Comparison of ENCODE assay signal across 9 mouse cellular contexts in genomic region chr6:125498062-125498461, GRCm38 (mm10). TPM values are rescaled to one million over a fixed set of nuclear protein-coding genes. Genes with fewer than 3 reads are reported as not detected.
A peak's percentile ranks its signal among the peaks of the same experiment; 100 is the strongest.
DNase-seq lines count a peak whose midpoint lies in the region.
"Had no signal": no experiment of that assay in that cellular context is flagged by ENCODE, and none has a peak within 500 bp of the region (broad histone marks: within the 10 kb centered on the region; RNA-seq: fewer than 3 reads in every experiment).

No protein-coding gene starts in this region.

- H3K9me3 ChIP-seq in heart, embryonic 10.5 days = no peaks in the 10 kb centered on the region
- H3K9me3 ChIP-seq: lung, embryonic 15.5 days had no signal

- H3K4me1 ChIP-seq in heart, embryonic 10.5 days = peaks cover 18% of the 10 kb centered on the region

- H3K27ac ChIP-seq in heart, embryonic 10.5 days = no peak overlapping the region
- H3K27ac ChIP-seq: lung, embryonic 15.5 days had no signal

- H3K36me3 ChIP-seq in heart, embryonic 10.5 days = no peaks in the 10 kb centered on the region
- no peaks in the 10 kb centered on the region for H3K36me3 ChIP-seq in splenic B cell, adult 2 months (ENCODE audit: control insufficient read depth, insufficient read depth, low read length, poor library complexity, severe bottlenecking)
- H3K36me3 ChIP-seq: lung, embryonic 15.5 days had no signal

- peak; percentile 95 for DNase-seq in heart, adult 11 months
- no peak for DNase-seq in heart, embryonic 10.5 days (ENCODE audit: low spot score)
- peak; percentile 59 for DNase-seq in thymus, postnatal 0 days (ENCODE audit: low spot score)
- no peak for DNase-seq in thymus, postnatal 36 days
- peak; percentile 57 for DNase-seq in heart, postnatal 4 days
- DNase-seq in splenic B cell, adult 2 months (ENCODE audit: low read depth, low spot score) = peak; percentile 65
- DNase-seq in adrenal gland, postnatal 36 days = no peak
- no peak for DNase-seq in cerebellum, adult 8-10 months

- no peak overlapping the region for H3K4me3 ChIP-seq in heart, embryonic 10.5 days
- H3K4me3 ChIP-seq: lung, embryonic 15.5 days had no signal

- 22% methylated on average over 5 of the region's 5 CpGs for WGBS in heart, embryonic 10.5 days

- peaks cover 30% of the 10 kb centered on the region for H3K27me3 ChIP-seq in heart, embryonic 10.5 days (ENCODE audit: insufficient read depth, poor library complexity, severe bottlenecking)
- H3K27me3 ChIP-seq in splenic B cell, adult 2 months (ENCODE audit: control insufficient read depth, insufficient read depth, low read length, poor library complexity, severe bottlenecking) = no peaks in the 10 kb centered on the region; the same call in 1 of the 2 replicates

RNA-seq across cellular contexts. Expression of gene Cd9, which starts 3.5 kb away (rescaled TPM):
- 70.2 and 73.2 TPM in 2 replicates for polyA plus RNA-seq in heart, embryonic 10.5 days (2016; fragmentation: Nextera tagmentation; extraction: Ambion mirVana)
- polyA plus RNA-seq in thymus, postnatal 0 days (2015; fragmentation: Nextera tagmentation; extraction: Ambion mirVana) = 85.6 and 85.9 TPM in 2 replicates
- 10 to 100 TPM; 72.4 to 73.3 TPM for total RNA-seq in heart, postnatal 4 days (2021)
- total RNA-seq in adrenal gland, postnatal 36 days (2021) = 100 to 1,000 TPM; 115 to 170 TPM

RNA-seq across cellular contexts. Expression of gene Vwf, which starts 48.5 kb away (rescaled TPM):
- 22.1 and 26.0 TPM in 2 replicates for polyA plus RNA-seq in heart, embryonic 10.5 days (2016; fragmentation: Nextera tagmentation; extraction: Ambion mirVana)
- polyA plus RNA-seq in thymus, postnatal 0 days (2015; fragmentation: Nextera tagmentation; extraction: Ambion mirVana) = 4.2 and 5.1 TPM in 2 replicates
- total RNA-seq in heart, postnatal 4 days (2021) = 10 to 100 TPM; 86.0 to 87.2 TPM
- total RNA-seq in adrenal gland, postnatal 36 days (2021) = 1 to 10 TPM; 7.6 to 7.9 TPM

Comparison
In these comparisons a context has a peak if more than half of its experiments do, and no peak if none do; other contexts are left out.
1. DNase-seq: peak in heart, adult 11 months (single experiment), thymus, postnatal 0 days (single experiment), heart, postnatal 4 days (single experiment) and splenic B cell, adult 2 months (single experiment); none in heart, embryonic 10.5 days (single experiment), thymus, postnatal 36 days (0 of 2), adrenal gland, postnatal 36 days (0 of 2) and cerebellum, adult 8-10 months (single experiment).
2. RNA of gene Vwf, which starts 48.5 kb away (total RNA-seq): 86.0 to 87.2 TPM in heart, postnatal 4 days; 7.6 to 7.9 TPM in adrenal gland, postnatal 36 days; every median in the first group is over 4 times any median in the second.